Mouse (Mus musculus): ENCODE data around the gene Oprl1.

The Oprl1 gene

GRCm38 (mm10) chr2:181765251-181765650 lies 50.4 kb downstream of the Oprl1 start:
- no peak for DNase-seq (ENCODE audit: low spot score in 2 of 2)

- peak; percentile 56 to 60 for DNase-seq (ENCODE audit: low spot score in 2 of 2)
Measured at GRCm38 (mm10) chr2:181766672-181767557, 52.1 kb downstream of the Oprl1 start.

- DNase-seq (ENCODE audit: low spot score in 2 of 2) = no peak
Measured at GRCm38 (mm10) chr2:181768451-181768850, 53.6 kb downstream of the Oprl1 start.

GRCm38 (mm10) chr2:181769397-181769796 lies 54.6 kb downstream of the Oprl1 start:
- no peak for DNase-seq (ENCODE audit: low spot score in 2 of 2)

All from right cerebral cortex, postnatal 10 days (tissue).